Mouse (Mus musculus) G1E (cell line): ENCODE results near the gene Gm45808.

Experiments used
- CTCF ChIP-seq: IDR thresholded peaks from 2 replicates; pipeline ENCODE4 v1.5.1; 2012; ENCODE audit warnings: low read depth, low read length, inconsistent platforms, mixed read lengths
- GATA1 ChIP-seq: IDR thresholded peaks from 2 replicates; pipeline ENCODE4 v1.6.1; 2012; ENCODE audit warnings: borderline replicate concordance, low read length, inconsistent platforms, mixed read lengths
- TAL1 ChIP-seq: conservative IDR thresholded peaks from 2 replicates; pipeline ENCODE4 v1.6.1; 2012; ENCODE audit warnings: low read depth, low read length, inconsistent platforms, mixed read lengths

DNA sequence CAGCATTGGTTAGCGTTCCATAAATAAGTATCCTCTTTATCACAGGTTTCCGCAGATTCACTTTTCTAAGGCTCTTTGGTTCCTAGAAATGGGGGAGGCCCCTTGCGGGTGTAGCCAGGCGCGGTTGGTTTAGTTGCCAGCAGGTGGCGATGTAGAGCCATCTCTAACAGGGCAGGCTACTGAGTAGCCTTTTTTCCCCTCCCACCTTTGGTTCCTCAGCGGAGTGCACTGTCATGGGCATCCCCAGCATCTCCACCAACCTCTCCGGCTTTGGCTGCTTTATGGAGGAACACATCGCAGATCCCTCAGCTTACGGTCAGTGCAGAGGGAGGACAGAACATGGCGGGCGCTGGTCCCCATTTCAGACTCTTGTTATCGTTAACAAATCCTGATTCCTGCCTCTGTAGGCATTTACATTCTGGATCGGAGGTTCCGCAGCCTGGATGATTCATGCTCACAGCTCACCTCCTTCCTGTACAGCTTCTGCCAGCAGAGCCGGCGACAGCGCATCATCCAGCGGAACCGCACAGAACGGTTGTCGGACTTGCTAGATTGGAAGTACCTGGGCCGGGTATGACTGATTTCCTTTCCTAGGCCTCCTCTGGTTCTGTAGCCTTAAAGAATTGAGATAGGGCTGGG is 35.1 kb downstream of the Gm45808 start:
- TF ChIP-seq CTCF (peak; percentile 77), GATA1 (no peak), TAL1 (no peak)
